Mouse (Mus musculus) megakaryocyte, embryonic 14.5 days (primary cell): ENCODE data around the gene Sh3rf1. TPM values are rescaled to one million over a fixed set of nuclear protein-coding genes. Genes with fewer than 3 reads are reported as not detected.

ENCODE experiments used
- H3K27me3 ChIP-seq: replicated peaks from 2 replicates; pipeline ENCODE3; 2012; ENCODE audit warnings: inconsistent platforms
- H3K36me3 ChIP-seq: replicated peaks from 2 replicates; pipeline ENCODE3; 2012; ENCODE audit warnings: low read length, inconsistent platforms, mixed read lengths
- H3K4me1 ChIP-seq: 2 replicates; pipeline ENCODE4 v1.6.1; 2012; ENCODE audit warnings: inconsistent platforms
- H3K4me3 ChIP-seq: replicated peaks from 2 replicates; pipeline ENCODE3; 2012; ENCODE audit warnings: moderate library complexity, mild to moderate bottlenecking, inconsistent platforms
- H3K9me3 ChIP-seq: 2 replicates; pipeline ENCODE4 v1.6.1; 2012; ENCODE audit warnings: inconsistent platforms
- FLI1 ChIP-seq: IDR thresholded peaks from 2 replicates; pipeline ENCODE4 v1.6.1; 2012; ENCODE audit warnings: low read length, inconsistent platforms, mixed read lengths
- GATA1 ChIP-seq: IDR thresholded peaks from 3 replicates; pipeline ENCODE4 v1.6.1; 2012; ENCODE audit warnings: mixed read lengths, low read length, inconsistent platforms, borderline replicate concordance
- polyA plus RNA-seq: library from polyadenylated mRNA; stranded (reverse); fragments of >175 nt; gene quantifications from 2 replicates; pipeline ENCODE4 v1.2.3, GENCODE M21; 2012; ENCODE audit warnings: low replicate concordance; ENCODE audit not compliant: insufficient read depth

Gene Sh3rf1
- polyA plus RNA-seq, 1 experiment, result 1.3 TPM

DNA sequence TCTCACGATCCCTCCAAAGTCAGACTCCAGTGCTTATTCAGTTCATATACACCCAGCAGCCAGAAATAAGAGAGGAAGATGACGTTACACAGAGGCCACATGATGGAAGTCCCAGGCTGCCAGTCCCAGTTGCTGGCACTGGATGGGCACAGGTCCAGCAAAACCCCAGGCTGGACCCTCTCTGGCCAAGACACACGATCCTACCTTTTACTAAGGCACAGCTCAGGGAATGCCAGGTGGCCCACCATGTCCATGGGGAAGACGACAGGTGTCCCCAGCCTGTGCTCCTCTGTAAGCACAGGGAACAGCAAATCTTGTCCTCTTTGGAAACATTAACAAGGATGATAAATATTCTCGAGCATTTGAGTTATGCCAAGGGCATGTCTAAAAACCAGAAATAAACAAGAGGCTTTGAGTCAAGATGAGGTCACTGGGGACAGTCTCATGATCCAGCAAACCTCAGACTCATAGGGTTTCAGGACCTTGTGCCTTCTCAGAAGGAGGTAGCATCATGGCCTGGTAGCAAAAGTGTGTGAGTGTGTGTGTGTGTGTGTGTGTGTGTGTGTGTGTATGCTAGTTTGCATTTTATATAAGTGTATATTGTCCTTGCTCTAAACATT lies 29.3 kb upstream of the Sh3rf1 start:
- H3K4me3 ChIP-seq, result no peak overlapping the region
- no peaks in the 10 kb centered on the region for H3K27me3 ChIP-seq
- peaks cover 12% of the 10 kb centered on the region for H3K9me3 ChIP-seq
- H3K36me3 ChIP-seq, result no peaks in the 10 kb centered on the region
- TF ChIP-seq GATA1 (no peak), FLI1 (no peak)
- no peaks in the 10 kb centered on the region for H3K4me1 ChIP-seq

DNA sequence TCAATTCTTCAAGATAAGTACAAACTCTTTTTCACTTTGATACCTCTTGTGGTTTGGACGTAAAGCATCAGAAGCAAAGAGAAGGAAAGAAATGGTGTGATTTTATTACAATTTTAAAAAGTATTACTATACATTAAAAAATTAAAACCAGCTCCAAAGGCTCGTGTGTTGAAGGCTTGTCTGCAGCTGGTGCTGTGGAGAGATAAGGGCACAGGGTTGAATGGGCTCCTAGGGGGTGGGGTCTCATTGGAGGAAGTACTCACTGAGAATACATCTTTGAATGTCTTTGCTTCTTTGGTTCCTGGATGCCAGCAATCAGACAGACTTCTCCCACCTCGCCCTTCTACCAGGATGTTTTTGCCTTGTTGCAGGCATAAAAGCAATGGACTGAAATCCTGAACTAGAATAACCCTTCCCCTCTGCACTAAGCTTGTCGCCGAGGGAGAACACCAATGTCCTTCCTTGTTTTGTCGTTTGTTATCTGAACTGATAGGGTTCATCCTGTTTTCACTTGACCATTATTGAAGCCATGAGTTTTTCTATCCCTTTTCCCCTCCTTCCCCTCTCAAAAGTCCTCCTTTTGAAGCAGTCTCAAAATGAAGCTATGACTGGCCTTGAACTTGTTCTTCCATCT lies 23.3 kb upstream of the Sh3rf1 start:
- TF ChIP-seq GATA1 (no peak), FLI1 (no peak)
- peaks cover 2% of the 10 kb centered on the region for H3K27me3 ChIP-seq
- no peaks in the 10 kb centered on the region for H3K36me3 ChIP-seq
- H3K4me1 ChIP-seq, result peaks cover 4% of the 10 kb centered on the region; the same call in 1 of the 2 replicates
- H3K4me3 ChIP-seq, result no peak overlapping the region
- H3K9me3 ChIP-seq, result peaks cover 14% of the 10 kb centered on the region

DNA sequence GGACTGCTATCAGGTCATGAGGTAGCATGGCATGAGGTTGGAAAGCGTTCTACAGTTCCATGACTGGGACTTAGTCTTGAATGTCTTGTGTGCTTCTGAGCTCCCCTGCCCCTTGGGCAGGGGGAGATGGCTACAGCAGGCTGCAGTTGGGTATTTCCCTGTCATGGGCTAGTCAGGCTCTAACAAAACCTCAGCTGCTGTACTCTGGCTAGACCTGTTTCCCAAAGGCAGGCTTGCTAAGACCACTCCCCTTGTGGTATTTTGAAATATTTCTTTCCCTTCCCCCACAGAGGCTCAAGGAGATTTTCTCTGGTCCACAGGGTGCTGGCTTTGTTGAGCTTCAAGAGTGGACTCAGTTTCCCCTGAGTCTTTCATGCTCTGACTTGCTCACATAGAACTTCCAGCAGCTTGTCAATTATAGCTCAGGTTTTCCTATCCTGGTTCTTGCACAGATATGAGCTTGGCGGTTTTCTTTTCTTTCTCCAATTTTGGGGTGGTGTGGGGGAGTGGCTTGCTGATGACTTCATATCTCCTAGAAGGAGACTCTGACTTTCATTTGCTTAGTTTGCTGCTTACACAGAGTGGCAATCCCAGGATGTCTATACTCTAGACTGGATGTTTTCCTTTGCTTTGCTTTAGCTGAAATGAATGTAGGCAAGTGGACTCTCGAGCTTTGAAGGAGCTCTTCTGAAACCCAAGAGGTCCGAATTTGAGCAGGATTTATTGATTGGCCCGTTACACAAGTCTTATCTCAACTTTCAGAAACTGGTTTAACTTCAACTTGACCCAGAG lies 20.4 kb upstream of the Sh3rf1 start:
- peaks cover 4% of the 10 kb centered on the region for H3K27me3 ChIP-seq
- no peak overlapping the region for H3K4me3 ChIP-seq
- TF ChIP-seq FLI1, result no peak
- TF ChIP-seq GATA1, result no peak
- H3K4me1 ChIP-seq, result peaks cover 4% of the 10 kb centered on the region; the same call in 1 of the 2 replicates
- H3K36me3 ChIP-seq, result no peaks in the 10 kb centered on the region
- H3K9me3 ChIP-seq, result peaks cover 7% of the 10 kb centered on the region; the same call in 1 of the 2 replicates

DNA sequence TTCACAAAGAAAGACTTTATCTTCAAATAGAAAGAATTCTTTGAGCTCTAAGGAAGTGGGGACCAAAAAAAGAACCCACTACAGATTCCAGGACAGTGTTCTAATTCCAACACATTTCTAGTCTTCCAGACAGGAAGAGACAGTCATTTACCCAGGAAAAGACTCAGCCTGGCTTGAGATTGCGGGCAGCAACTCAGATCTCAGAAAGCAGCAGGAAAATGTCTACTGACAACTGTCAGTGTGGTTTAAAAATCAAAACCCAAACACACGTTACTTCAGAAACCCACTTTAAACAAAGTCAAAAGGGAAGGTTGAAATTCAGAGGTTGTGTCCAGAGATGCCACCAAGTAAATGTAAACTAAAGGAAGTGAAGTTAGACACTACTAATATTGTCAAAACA lies 16.8 kb upstream of the Sh3rf1 start:
- peaks cover 7% of the 10 kb centered on the region for H3K27me3 ChIP-seq
- H3K36me3 ChIP-seq, result no peaks in the 10 kb centered on the region
- H3K9me3 ChIP-seq, result no peaks in the 10 kb centered on the region
- 0 out of 2 replicates have a peak, but pooled peaks cover 3% of the 10 kb centered on the region for H3K4me1 ChIP-seq
- H3K4me3 ChIP-seq, result no peak overlapping the region
- no peak for TF ChIP-seq FLI1
- TF ChIP-seq GATA1, result no peak

DNA sequence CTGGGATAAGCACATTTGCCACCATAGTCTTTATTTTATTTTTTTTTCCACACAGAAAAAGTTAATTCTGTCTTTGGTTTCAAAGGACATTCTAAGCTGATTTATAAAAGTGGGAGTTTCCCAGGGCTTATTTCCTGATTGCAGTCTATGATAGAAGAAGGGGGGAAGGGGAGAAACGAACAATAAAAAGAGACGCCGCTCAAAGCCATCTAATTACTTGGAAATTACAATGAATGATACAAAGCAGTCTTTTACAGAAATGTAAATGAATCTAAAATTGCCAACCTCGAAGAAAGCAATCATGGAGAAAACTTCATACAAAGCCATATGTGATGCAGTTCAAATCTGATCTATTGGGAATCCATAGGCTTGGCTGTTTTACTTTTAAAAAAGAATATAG lies 16.0 kb upstream of the Sh3rf1 start:
- TF ChIP-seq FLI1 (no peak), GATA1 (no peak)
- Histone ChIP-seq H3K9me3 (no peaks in the 10 kb centered on the region), H3K4me1 (0 out of 2 replicates have a peak, but pooled peaks cover 3% of the 10 kb centered on the region), H3K4me3 (no peak overlapping the region), H3K36me3 (no peaks in the 10 kb centered on the region), H3K27me3 (peaks cover 7% of the 10 kb centered on the region)

DNA sequence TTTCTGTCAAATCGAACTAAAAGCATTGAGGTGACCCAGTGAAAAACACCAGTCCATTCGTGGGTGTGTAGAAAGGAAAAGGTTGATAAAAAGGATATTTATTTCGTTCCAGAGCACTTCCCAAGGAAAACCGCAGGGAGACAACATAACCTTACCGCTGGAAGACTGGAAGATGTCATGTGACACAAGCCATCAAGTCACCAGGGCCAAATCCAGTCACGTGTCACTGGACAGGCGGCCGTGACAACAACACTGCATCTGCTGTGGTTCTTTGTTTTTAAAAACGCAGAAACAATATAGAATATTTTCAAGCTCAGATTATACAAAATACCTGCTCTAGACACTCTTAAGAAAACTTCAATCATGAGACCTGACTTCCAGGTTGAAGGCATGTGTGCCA lies 15.0 kb upstream of the Sh3rf1 start:
- H3K36me3 ChIP-seq, result no peaks in the 10 kb centered on the region
- no peak overlapping the region for H3K4me3 ChIP-seq
- H3K4me1 ChIP-seq, result 0 out of 2 replicates have a peak, but pooled peaks cover 3% of the 10 kb centered on the region
- H3K27me3 ChIP-seq, result peaks cover 7% of the 10 kb centered on the region
- no peaks in the 10 kb centered on the region for H3K9me3 ChIP-seq
- TF ChIP-seq GATA1 (no peak), FLI1 (no peak)

DNA sequence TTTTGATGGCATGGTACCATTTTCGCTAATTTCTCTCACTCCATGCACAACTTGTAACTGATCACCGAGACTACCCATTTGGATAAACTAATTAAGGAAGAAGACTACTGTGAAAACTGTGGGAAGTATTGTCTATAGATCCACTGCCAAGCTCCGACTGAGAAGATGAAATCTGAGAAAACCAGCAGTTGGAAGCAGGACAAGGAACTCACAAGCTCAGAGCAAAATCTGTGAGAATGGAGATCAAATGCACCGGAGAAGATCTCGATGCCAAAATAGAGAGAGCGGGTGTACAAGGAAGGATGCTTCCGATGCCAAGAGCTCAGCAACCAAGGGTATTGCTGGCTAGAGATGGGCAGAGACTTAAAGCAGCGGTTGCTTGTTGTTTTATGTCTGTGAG lies 12.8 kb upstream of the Sh3rf1 start:
- no peak for TF ChIP-seq GATA1
- no peak for TF ChIP-seq FLI1
- H3K27me3 ChIP-seq, result peaks cover 6% of the 10 kb centered on the region
- H3K4me1 ChIP-seq, result 0 out of 2 replicates have a peak, but pooled peaks cover 3% of the 10 kb centered on the region
- no peaks in the 10 kb centered on the region for H3K36me3 ChIP-seq
- H3K9me3 ChIP-seq, result no peaks in the 10 kb centered on the region
- H3K4me3 ChIP-seq, result no peak overlapping the region

DNA sequence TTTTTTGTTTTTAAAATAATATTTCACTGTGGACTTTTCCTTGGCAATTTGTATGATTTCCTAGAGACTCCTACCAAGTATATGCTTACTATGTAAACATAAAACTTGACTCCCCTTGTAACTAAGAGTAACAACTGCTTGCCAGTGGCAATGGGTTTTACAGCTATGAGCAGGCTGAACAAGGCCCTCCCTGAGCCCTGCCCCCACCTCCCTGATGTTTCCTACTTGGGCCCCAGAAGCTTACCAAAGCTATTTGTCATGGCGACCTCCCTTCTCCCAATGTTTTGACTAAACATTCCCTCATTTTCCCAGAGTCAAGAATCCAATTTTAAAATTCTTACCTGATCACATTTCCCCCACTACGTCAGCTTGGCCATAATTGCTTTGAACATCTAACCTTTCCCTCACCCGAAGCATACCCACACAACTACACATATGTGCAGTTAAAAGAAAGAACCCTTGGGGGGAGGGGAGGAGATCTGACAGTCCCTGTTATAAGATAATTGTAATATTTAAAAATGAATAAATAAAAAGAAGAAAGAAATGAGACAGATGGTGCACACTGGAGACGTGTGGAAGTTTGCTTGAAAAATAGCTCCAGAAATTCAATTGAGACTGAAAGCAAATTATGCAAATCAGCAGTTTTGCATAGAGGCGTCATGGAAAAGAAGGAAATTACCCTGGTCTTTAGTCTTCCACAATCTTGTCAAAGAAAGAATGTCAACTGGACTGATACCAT lies 8.4 kb upstream of the Sh3rf1 start:
- no peaks in the 10 kb centered on the region for H3K36me3 ChIP-seq
- H3K27me3 ChIP-seq, result peaks cover 6% of the 10 kb centered on the region
- H3K9me3 ChIP-seq, result no peaks in the 10 kb centered on the region
- H3K4me3 ChIP-seq, result no peak overlapping the region
- TF ChIP-seq FLI1 (no peak), GATA1 (no peak)
- H3K4me1 ChIP-seq, result no peaks in the 10 kb centered on the region

DNA sequence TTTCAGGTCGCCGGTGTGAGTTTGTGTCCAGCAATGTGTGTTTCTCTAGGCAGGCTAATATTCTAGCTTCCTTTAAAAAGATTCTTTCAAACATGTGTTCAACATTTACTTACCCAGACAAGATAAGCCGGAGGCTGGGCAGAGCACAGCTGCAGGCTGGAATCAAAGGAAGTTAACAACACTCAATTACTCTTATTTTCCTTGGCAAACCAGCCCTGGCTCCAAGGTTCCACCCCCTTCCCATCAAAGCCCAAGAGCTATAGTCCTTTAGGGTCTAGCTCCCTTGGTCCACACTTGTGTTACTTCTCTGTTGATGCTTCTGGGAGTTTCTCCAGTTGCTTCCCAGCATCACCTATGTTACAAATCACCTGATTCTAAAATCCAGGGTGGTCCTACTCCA lies 6.7 kb upstream of the Sh3rf1 start:
- TF ChIP-seq FLI1 (no peak), GATA1 (no peak)
- H3K36me3 ChIP-seq, result no peaks in the 10 kb centered on the region
- no peaks in the 10 kb centered on the region for H3K9me3 ChIP-seq
- no peaks in the 10 kb centered on the region for H3K4me1 ChIP-seq
- no peak overlapping the region for H3K4me3 ChIP-seq
- peaks cover 4% of the 10 kb centered on the region for H3K27me3 ChIP-seq
